Mouse (Mus musculus): ENCODE results near the gene Ppm1l.
A peak's percentile ranks its signal among the peaks of the same experiment; 100 is the strongest.

The Ppm1l gene

GRCm38 (mm10) chr3:69440761-69441160, 124.1 kb downstream of the Ppm1l start:
- no peak for DNase-seq

GRCm38 (mm10) chr3:69446989-69447388, 130.3 kb downstream of the Ppm1l start:
- no peak for DNase-seq

GRCm38 (mm10) chr3:69449041-69449440, 132.4 kb downstream of the Ppm1l start:
- DNase-seq, result no peak

- peak in 1 of 2 experiments; percentile 23 for DNase-seq
Measured at GRCm38 (mm10) chr3:69454330-69454729, 137.7 kb downstream of the Ppm1l start.

- peak; percentile 27 to 46 for DNase-seq
Measured at GRCm38 (mm10) chr3:69456071-69456470, 139.4 kb downstream of the Ppm1l start.

- DNase-seq, result no peak
Measured at GRCm38 (mm10) chr3:69458756-69459155, 142.1 kb downstream of the Ppm1l start.

GRCm38 (mm10) chr3:69461956-69462355, 145.3 kb downstream of the Ppm1l start:
- DNase-seq, result no peak

- DNase-seq, result no peak
Measured at GRCm38 (mm10) chr3:69465751-69466150, 149.1 kb downstream of the Ppm1l start.

GRCm38 (mm10) chr3:69468280-69469008, 151.8 kb downstream of the Ppm1l start:
- no peak for DNase-seq

GRCm38 (mm10) chr3:69469463-69470141, 152.9 kb downstream of the Ppm1l start:
- no peak for DNase-seq

- no peak for DNase-seq
Measured at GRCm38 (mm10) chr3:69470142-69470796, 153.6 kb downstream of the Ppm1l start.

GRCm38 (mm10) chr3:69475850-69476450, 159.3 kb downstream of the Ppm1l start:
- peak; percentile 29 to 32 for DNase-seq

GRCm38 (mm10) chr3:69479937-69480336, 163.3 kb downstream of the Ppm1l start:
- peak; percentile 67 to 73 for DNase-seq

- DNase-seq, result peak; percentile 88 to 92
Measured at GRCm38 (mm10) chr3:69481835-69482234, 165.2 kb downstream of the Ppm1l start.

GRCm38 (mm10) chr3:69484006-69484574, 167.4 kb downstream of the Ppm1l start:
- DNase-seq, result peak; percentile 49 to 52

GRCm38 (mm10) chr3:69484582-69484981, 167.9 kb downstream of the Ppm1l start:
- peak; percentile 61 to 65 for DNase-seq

- DNase-seq, result no peak
Measured at GRCm38 (mm10) chr3:69485347-69485746, 168.7 kb downstream of the Ppm1l start.

- peak in 1 of 2 experiments; percentile 34 for DNase-seq
Measured at GRCm38 (mm10) chr3:69485756-69486155, 169.1 kb downstream of the Ppm1l start.

GRCm38 (mm10) chr3:69487471-69487870, 170.8 kb downstream of the Ppm1l start:
- no peak for DNase-seq

GRCm38 (mm10) chr3:69489669-69490068, 173.0 kb downstream of the Ppm1l start:
- no peak for DNase-seq

GRCm38 (mm10) chr3:69490981-69491681, 174.5 kb downstream of the Ppm1l start:
- peak in 1 of 2 experiments; percentile 26 for DNase-seq

All from cerebellum, postnatal 10 days (tissue).